Mouse (Mus musculus) activated CD4-positive, CD25-positive, alpha-beta regulatory T cell, adult 4 months (primary cell): ENCODE data around the gene Olfr214. TPM values are rescaled to one million over a fixed set of nuclear protein-coding genes. Genes with fewer than 3 reads are reported as not detected.
"Not testable (repeated sequence)": the region's sequence is repeated elsewhere in the genome, so short reads cannot be mapped to it uniquely, and the experiment has no call there.

Source experiments
- ATAC-seq: one replicate; pipeline ENCODE4 v1.8.0; 2017
- polyA plus RNA-seq, 2 experiments: library from polyadenylated mRNA; unstranded; fragments of 100-300 nt; shearing (Covaris generic); gene quantifications; one replicate each; pipeline ENCODE4 v1.2.1; 2017

The Olfr214 gene
- polyA plus RNA-seq = not detected

GRCm38 (mm10) chr6:116553935-116554334 lies at the start of gene Olfr214:
TSS of gene Olfr214 (plus strand) at chr6:116554235.
- no peak for ATAC-seq

GRCm38 (mm10) chr6:116506302-116507003 lies 47.6 kb upstream of the Olfr214 start, which contains the start of gene Olfr212:
TSS of gene Olfr212 (plus strand) at chr6:116506516.
- ATAC-seq = not testable (repeated sequence)

- ATAC-seq = no peak
Measured at GRCm38 (mm10) chr6:116514832-116515231, 39.2 kb upstream of the Olfr214 start.

- ATAC-seq = no peak
Measured at GRCm38 (mm10) chr6:116538156-116538555, 15.9 kb upstream of the Olfr214 start, which contains the start of gene Olfr213. TSS of gene Olfr213 (plus strand) at chr6:116538456.

- ATAC-seq = no peak
Measured at GRCm38 (mm10) chr6:116542500-116542899, 11.5 kb upstream of the Olfr214 start.

GRCm38 (mm10) chr6:116550841-116551240 lies 3.2 kb upstream of the Olfr214 start, which contains the start of gene Gm5580:
TSS of gene Gm5580 (plus strand) at chr6:116551141.
- not testable (repeated sequence) for ATAC-seq

GRCm38 (mm10) chr6:116554952-116555351 lies 917 bp downstream of the Olfr214 start:
- no peak for ATAC-seq

- no peak for ATAC-seq
Measured at GRCm38 (mm10) chr6:116569834-116570233, 15.8 kb downstream of the Olfr214 start.

GRCm38 (mm10) chr6:116584095-116584494 lies 30.1 kb downstream of the Olfr214 start, which contains the start of gene Olfr215:
TSS of gene Olfr215 (minus strand) at chr6:116584195.
- ATAC-seq = no peak

GRCm38 (mm10) chr6:116600969-116601368 lies 46.9 kb downstream of the Olfr214 start:
- ATAC-seq = not testable (repeated sequence)

- no peak for ATAC-seq
Measured at GRCm38 (mm10) chr6:116607230-116607629, 53.2 kb downstream of the Olfr214 start.

Other genes starting within 250 kb of the Olfr214 start
- gene March8, start 216.2 kb upstream of the Olfr214 start, polyA plus RNA-seq = under 1 TPM; 0.13 to 0.40 TPM
- not detected for gene Alox5, start 93.1 kb upstream of the Olfr214 start, polyA plus RNA-seq
- gene Olfr211, start 65.1 kb upstream of the Olfr214 start, polyA plus RNA-seq = not detected
- gene Olfr212, start 47.7 kb upstream of the Olfr214 start, polyA plus RNA-seq = not detected
- gene Olfr213, start 15.8 kb upstream of the Olfr214 start, polyA plus RNA-seq = not detected
- gene Gm5580, start 3.1 kb upstream of the Olfr214 start, polyA plus RNA-seq = not detected
- not detected for gene Olfr215, start 30.0 kb downstream of the Olfr214 start, polyA plus RNA-seq
- 10 to 100 TPM; 32.3 to 36.6 TPM for gene Zfp422, start 74.8 kb downstream of the Olfr214 start, polyA plus RNA-seq
- gene Depp1, start 96.4 kb downstream of the Olfr214 start, polyA plus RNA-seq = under 1 TPM; 0.36 to 0.37 TPM
- 1 to 10 TPM; 2.5 to 3.8 TPM for gene Rassf4, start 119.7 kb downstream of the Olfr214 start, polyA plus RNA-seq
- under 1 TPM; 0.03 to 0.04 TPM for gene Tmem72, start 162.7 kb downstream of the Olfr214 start, polyA plus RNA-seq